Mouse (Mus musculus): Measurements from ENCODE around the gene Angptl7. TPM values are rescaled to one million over a fixed set of nuclear protein-coding genes. Genes with fewer than 3 reads are reported as not detected.

The Angptl7 gene
- polyA plus RNA-seq, 1 experiment: 0.04 TPM

GRCm38 (mm10) chr4:148491448-148491847 lies 8.8 kb downstream of the Angptl7 start:
- no peak overlapping the region for H3K4me3 ChIP-seq (ENCODE audit: insufficient read depth, poor library complexity, severe bottlenecking)
- peaks cover 50% of the 10 kb centered on the region for H3K36me3 ChIP-seq (ENCODE audit: control insufficient read depth, insufficient read depth)
- no peaks in the 10 kb centered on the region for H3K79me3 ChIP-seq (ENCODE audit: low read depth)
- no peak overlapping the region for H3ac ChIP-seq (ENCODE audit: control insufficient read depth, insufficient read length, low read depth)
- H3K79me2 ChIP-seq (ENCODE audit: control insufficient read depth, insufficient read depth): no peaks in the 10 kb centered on the region
- H3K27me3 ChIP-seq (ENCODE audit: control insufficient read depth, insufficient read depth, insufficient read length): no peaks in the 10 kb centered on the region
- TF ChIP-seq USF1 (IDR thresholded peaks at IDR 0.05; ENCODE audit: low read depth) (no peak), CEBPB (IDR thresholded peaks at IDR 0.05; ENCODE audit: low read depth) (no peak), MYOG (IDR thresholded peaks at IDR 0.05; ENCODE audit: control insufficient read depth, extremely low read depth, insufficient read length) (no peak), CTCF (IDR thresholded peaks at IDR 0.05; ENCODE audit: control insufficient read depth, insufficient read depth, insufficient read length) (no peak), FOSL1 (IDR thresholded peaks at IDR 0.05; ENCODE audit: insufficient read depth, low read length, poor library complexity, severe bottlenecking) (no peak), MAX (IDR thresholded peaks at IDR 0.05) (no peak), MYOD1 (IDR thresholded peaks at IDR 0.05; ENCODE audit: control insufficient read depth, insufficient read length, low read depth) (no peak)

GRCm38 (mm10) chr4:148490502-148490901 lies 9.8 kb downstream of the Angptl7 start:
- Histone ChIP-seq H3K79me2 (ENCODE audit: control insufficient read depth, insufficient read depth) (no peaks in the 10 kb centered on the region), H3K36me3 (ENCODE audit: control insufficient read depth, insufficient read depth) (peaks cover 52% of the 10 kb centered on the region), H3K4me3 (ENCODE audit: insufficient read depth, poor library complexity, severe bottlenecking) (no peak overlapping the region), H3K27me3 (ENCODE audit: control insufficient read depth, insufficient read depth, insufficient read length) (no peaks in the 10 kb centered on the region), H3K79me3 (ENCODE audit: low read depth) (no peaks in the 10 kb centered on the region), H3ac (ENCODE audit: control insufficient read depth, insufficient read length, low read depth) (no peak overlapping the region)
- TF ChIP-seq CEBPB (IDR thresholded peaks at IDR 0.05; ENCODE audit: low read depth) (no peak), CTCF (IDR thresholded peaks at IDR 0.05; ENCODE audit: control insufficient read depth, insufficient read depth, insufficient read length) (no peak), MYOG (IDR thresholded peaks at IDR 0.05; ENCODE audit: control insufficient read depth, extremely low read depth, insufficient read length) (no peak), MYOD1 (IDR thresholded peaks at IDR 0.05; ENCODE audit: control insufficient read depth, insufficient read length, low read depth) (no peak), FOSL1 (IDR thresholded peaks at IDR 0.05; ENCODE audit: insufficient read depth, low read length, poor library complexity, severe bottlenecking) (no peak), USF1 (IDR thresholded peaks at IDR 0.05; ENCODE audit: low read depth) (no peak), MAX (IDR thresholded peaks at IDR 0.05) (no peak)

- Histone ChIP-seq H3K4me3 (ENCODE audit: insufficient read depth, poor library complexity, severe bottlenecking) (no peak overlapping the region), H3ac (ENCODE audit: control insufficient read depth, insufficient read length, low read depth) (no peak overlapping the region), H3K79me3 (ENCODE audit: low read depth) (no peaks in the 10 kb centered on the region), H3K36me3 (ENCODE audit: control insufficient read depth, insufficient read depth) (peaks cover 58% of the 10 kb centered on the region), H3K27me3 (ENCODE audit: control insufficient read depth, insufficient read depth, insufficient read length) (no peaks in the 10 kb centered on the region), H3K79me2 (ENCODE audit: control insufficient read depth, insufficient read depth) (no peaks in the 10 kb centered on the region)
- no peak for TF ChIP-seq MYOG (IDR thresholded peaks at IDR 0.05; ENCODE audit: control insufficient read depth, extremely low read depth, insufficient read length)
- TF ChIP-seq CTCF (IDR thresholded peaks at IDR 0.05; ENCODE audit: control insufficient read depth, insufficient read depth, insufficient read length): no peak
- no peak for TF ChIP-seq MAX (IDR thresholded peaks at IDR 0.05)
- no peak for TF ChIP-seq CEBPB (IDR thresholded peaks at IDR 0.05; ENCODE audit: low read depth)
- no peak for TF ChIP-seq MYOD1 (IDR thresholded peaks at IDR 0.05; ENCODE audit: control insufficient read depth, insufficient read length, low read depth)
- no peak for TF ChIP-seq USF1 (IDR thresholded peaks at IDR 0.05; ENCODE audit: low read depth)
- no peak for TF ChIP-seq FOSL1 (IDR thresholded peaks at IDR 0.05; ENCODE audit: insufficient read depth, low read length, poor library complexity, severe bottlenecking)
These were observed 12.4 kb downstream of the Angptl7 start for GRCm38 (mm10) chr4:148487841-148488240.

- Histone ChIP-seq H3K27me3 (ENCODE audit: control insufficient read depth, insufficient read depth, insufficient read length) (no peaks in the 10 kb centered on the region), H3K36me3 (ENCODE audit: control insufficient read depth, insufficient read depth) (peaks cover 56% of the 10 kb centered on the region), H3ac (ENCODE audit: control insufficient read depth, insufficient read length, low read depth) (no peak overlapping the region), H3K4me3 (ENCODE audit: insufficient read depth, poor library complexity, severe bottlenecking) (no peak overlapping the region), H3K79me3 (ENCODE audit: low read depth) (no peaks in the 10 kb centered on the region), H3K79me2 (ENCODE audit: control insufficient read depth, insufficient read depth) (no peaks in the 10 kb centered on the region)
- TF ChIP-seq MAX (IDR thresholded peaks at IDR 0.05): no peak
- TF ChIP-seq USF1 (IDR thresholded peaks at IDR 0.05; ENCODE audit: low read depth): no peak
- no peak for TF ChIP-seq CEBPB (IDR thresholded peaks at IDR 0.05; ENCODE audit: low read depth)
- no peak for TF ChIP-seq MYOD1 (IDR thresholded peaks at IDR 0.05; ENCODE audit: control insufficient read depth, insufficient read length, low read depth)
These were observed 15.7 kb downstream of the Angptl7 start for GRCm38 (mm10) chr4:148484511-148484910.

GRCm38 (mm10) chr4:148481557-148482168 lies 18.6 kb downstream of the Angptl7 start:
- H3K79me2 ChIP-seq (ENCODE audit: control insufficient read depth, insufficient read depth): no peaks in the 10 kb centered on the region
- H3K27me3 ChIP-seq (ENCODE audit: control insufficient read depth, insufficient read depth, insufficient read length): no peaks in the 10 kb centered on the region
- H3ac ChIP-seq (ENCODE audit: control insufficient read depth, insufficient read length, low read depth): no peak overlapping the region
- TF ChIP-seq MYOG (IDR thresholded peaks at IDR 0.05; ENCODE audit: control insufficient read depth, extremely low read depth, insufficient read length): no peak
- no peak for TF ChIP-seq USF1 (IDR thresholded peaks at IDR 0.05; ENCODE audit: low read depth)
- no peak for TF ChIP-seq FOSL1 (IDR thresholded peaks at IDR 0.05; ENCODE audit: insufficient read depth, low read length, poor library complexity, severe bottlenecking)
- no peak for TF ChIP-seq MYOD1 (IDR thresholded peaks at IDR 0.05; ENCODE audit: control insufficient read depth, insufficient read length, low read depth)
- no peak for TF ChIP-seq CTCF (IDR thresholded peaks at IDR 0.05; ENCODE audit: control insufficient read depth, insufficient read depth, insufficient read length)
- TF ChIP-seq MAX (IDR thresholded peaks at IDR 0.05): no peak
- H3K4me3 ChIP-seq (ENCODE audit: insufficient read depth, poor library complexity, severe bottlenecking): no peak overlapping the region
- no peaks in the 10 kb centered on the region for H3K79me3 ChIP-seq (ENCODE audit: low read depth)
- H3K36me3 ChIP-seq (ENCODE audit: control insufficient read depth, insufficient read depth): peaks cover 54% of the 10 kb centered on the region

GRCm38 (mm10) chr4:148480245-148480644 lies 20.0 kb downstream of the Angptl7 start:
- peaks cover 41% of the 10 kb centered on the region for H3K36me3 ChIP-seq (ENCODE audit: control insufficient read depth, insufficient read depth)
- no peak for TF ChIP-seq USF1 (IDR thresholded peaks at IDR 0.05; ENCODE audit: low read depth)

More at GRCm38 (mm10) chr4:148480245-148480644, 20.0 kb downstream of the Angptl7 start:
- Histone ChIP-seq H3K79me2 (ENCODE audit: control insufficient read depth, insufficient read depth) (no peaks in the 10 kb centered on the region), H3K4me3 (ENCODE audit: insufficient read depth, poor library complexity, severe bottlenecking) (no peak overlapping the region), H3K79me3 (ENCODE audit: low read depth) (no peaks in the 10 kb centered on the region), H3K27me3 (ENCODE audit: control insufficient read depth, insufficient read depth, insufficient read length) (no peaks in the 10 kb centered on the region), H3ac (ENCODE audit: control insufficient read depth, insufficient read length, low read depth) (no peak overlapping the region)

All from C2C12 (cell line).